Mouse (Mus musculus) adrenal gland, postnatal 14 days (tissue): ENCODE measurements around the gene Nek11. TPM values are rescaled to one million over a fixed set of nuclear protein-coding genes. Genes with fewer than 3 reads are reported as not detected.
A peak's percentile ranks its signal among the peaks of the same experiment; 100 is the strongest.
"Not testable (repeated sequence)": the region's sequence is repeated elsewhere in the genome, so short reads cannot be mapped to it uniquely, and the experiment has no call there.

ENCODE experiments used
- DNase-seq: peaks from one replicate; pipeline ENCODE4 v3.0.0; 2021; ENCODE audit warnings: mixed read lengths
- total RNA-seq: library from RNA; stranded (reverse); gene quantifications from 2 replicates; pipeline ENCODE4 v1.2.3, GENCODE M21; 2021

Gene Nek11
- total RNA-seq, 1 experiment from 2014 or later, result not detected

- no peak for DNase-seq
Observed at GRCm38 (mm10) chr9:105134536-105134935, 260.8 kb downstream of the Nek11 start.

DNA sequence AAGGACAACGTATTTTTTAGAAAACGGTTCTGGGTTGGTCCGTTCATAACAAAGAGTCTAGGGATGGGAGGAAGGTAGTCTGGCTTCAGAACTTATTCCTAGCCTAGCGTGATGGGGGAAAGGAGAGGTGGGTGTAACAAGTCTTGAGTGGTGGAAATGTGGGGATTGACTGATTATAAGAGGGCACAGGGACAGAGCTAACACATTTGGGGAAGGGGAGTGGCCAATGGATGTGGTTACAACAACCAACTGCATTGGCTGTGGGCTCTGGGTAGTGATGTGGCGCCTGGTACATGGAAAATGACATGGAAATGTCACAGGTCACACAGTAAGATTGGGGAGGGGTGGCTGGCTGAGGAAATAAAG is 263.3 kb downstream of the Nek11 start:
- peak; percentile 6 for DNase-seq

GRCm38 (mm10) chr9:105131253-105132001 is 263.9 kb downstream of the Nek11 start, which contains the start of gene Nudt16:
Gene Nudt16, minus strand, starts transcription at chr9:105131824.
- peak; percentile 94 for DNase-seq

DNA sequence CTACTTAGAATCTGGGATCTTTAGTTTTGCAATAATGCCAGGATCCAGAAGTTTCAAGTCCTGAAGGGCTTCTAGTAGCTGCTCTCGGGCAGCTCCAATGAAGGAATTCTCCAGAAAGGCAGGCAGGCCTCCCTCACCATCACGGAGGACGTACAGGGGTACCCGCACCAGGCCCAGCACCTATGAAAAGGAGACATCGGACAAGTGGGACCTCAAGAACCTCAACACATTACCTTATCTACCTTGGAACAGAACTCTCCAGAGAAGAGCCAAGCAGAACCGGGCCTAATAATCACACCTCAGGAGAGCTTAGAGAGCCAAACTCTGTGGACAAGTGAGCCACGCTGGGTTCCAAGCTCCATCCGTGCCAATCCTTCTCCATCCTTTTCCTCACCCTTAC is 265.0 kb downstream of the Nek11 start:
- no peak for DNase-seq

- DNase-seq, result not testable (repeated sequence)
Observed at GRCm38 (mm10) chr9:105125206-105125605, 270.1 kb downstream of the Nek11 start.

Other genes with a start within 250 kb of the Nek11 start
- 12.4 and 12.7 TPM in 2 replicates for gene Aste1, start 132 bp downstream of the Nek11 start, total RNA-seq
- 61.7 and 63.8 TPM in 2 replicates for gene Atp2c1, start 131.8 kb upstream of the Nek11 start, total RNA-seq
- gene Pik3r4, start 247.5 kb upstream of the Nek11 start, total RNA-seq, result 30.4 and 32.8 TPM in 2 replicates